Mouse (Mus musculus) limb, embryonic 15.5 days (tissue): ENCODE measurements at regions not wholly inside any gene's neighbourhood (a gene's known extent, or its start where the extent isn't known, plus 50 kb on each side); places are given as distances from the start of the nearest gene placed in this dataset.

Experiments used
- ATAC-seq: fragments of 200-750 bp; cut with Nextera tagmentation; 2 replicates; pipeline ENCODE4 v1.8.0; 2017; ENCODE audit warnings: low read depth, moderate TSS enrichment; ENCODE audit not compliant: insufficient number of reproducible peaks, low FRiP score, low TSS enrichment
- H3K27ac ChIP-seq: fragments of 300-500 bp; sonication (generic); 2 replicates; pipeline ENCODE4 v1.5.1; 2015; ENCODE audit warnings: moderate library complexity, mild to moderate bottlenecking, inconsistent platforms
- H3K27me3 ChIP-seq: fragments of 300-500 bp; sonication (generic); 2 replicates; pipeline ENCODE4 v1.6.1; 2015; ENCODE audit warnings: inconsistent platforms
- H3K36me3 ChIP-seq: fragments of 300-500 bp; sonication (generic); 2 replicates; pipeline ENCODE4 v1.6.1; 2015; ENCODE audit warnings: inconsistent platforms
- H3K4me1 ChIP-seq: fragments of 300-500 bp; sonication (generic); 2 replicates; pipeline ENCODE4 v1.6.1; 2015; ENCODE audit warnings: inconsistent platforms
- H3K4me2 ChIP-seq: fragments of 300-500 bp; sonication (generic); 2 replicates; pipeline ENCODE4 v1.6.1; 2015; ENCODE audit warnings: mild to moderate bottlenecking, inconsistent platforms
- H3K4me3 ChIP-seq: fragments of 300-500 bp; sonication (generic); 2 replicates; pipeline ENCODE4 v1.5.1; 2015; ENCODE audit warnings: mild to moderate bottlenecking, inconsistent platforms
- H3K9ac ChIP-seq: fragments of 300-500 bp; sonication (generic); 2 replicates; pipeline ENCODE4 v1.6.1; 2015; ENCODE audit warnings: inconsistent platforms
- H3K9me3 ChIP-seq: fragments of 300-500 bp; sonication (generic); 2 replicates; pipeline ENCODE4 v1.6.1; 2016; ENCODE audit warnings: inconsistent platforms
- WGBS: fragments of 180-500 bp; shearing (Covaris S2); methylation state at CpG from one replicate; pipeline ENCODE4 v1.1.7; 2015; 5-methylcytosine and 5-hydroxymethylcytosine counted together

GRCm38 (mm10) chr2:161470844-161471243 is 362.0 kb upstream of the Chd6 start:
- no peak overlapping the region for H3K27ac ChIP-seq
- H3K4me1 ChIP-seq = no peaks in the 10 kb centered on the region
- ATAC-seq = no peak
- H3K4me3 ChIP-seq = no peak overlapping the region
- H3K27me3 ChIP-seq = peaks cover 6% of the 10 kb centered on the region; the same call in 1 of the 2 replicates
- no peaks in the 10 kb centered on the region for H3K9me3 ChIP-seq
- WGBS = 80% methylated on average over 5 of the region's 5 CpGs
- no peak overlapping the region for H3K9ac ChIP-seq
- no peaks in the 10 kb centered on the region for H3K36me3 ChIP-seq
- H3K4me2 ChIP-seq = no peak overlapping the region

GRCm38 (mm10) chr2:161470025-161470424 is 361.1 kb upstream of the Chd6 start:
- H3K27ac ChIP-seq = no peak overlapping the region
- no peaks in the 10 kb centered on the region for H3K36me3 ChIP-seq
- H3K9ac ChIP-seq = no peak overlapping the region
- H3K27me3 ChIP-seq = peaks cover 6% of the 10 kb centered on the region; the same call in 1 of the 2 replicates
- WGBS = 26% methylated on average over 2 of the region's 2 CpGs
- H3K9me3 ChIP-seq = no peaks in the 10 kb centered on the region
- ATAC-seq = no peak
- no peak overlapping the region for H3K4me2 ChIP-seq
- H3K4me1 ChIP-seq = no peaks in the 10 kb centered on the region
- H3K4me3 ChIP-seq = no peak overlapping the region

GRCm38 (mm10) chr2:161467035-161467434 is 358.2 kb upstream of the Chd6 start:
- Histone ChIP-seq H3K4me1 (no peaks in the 10 kb centered on the region), H3K27ac (no peak overlapping the region), H3K4me3 (no peak overlapping the region), H3K4me2 (no peak overlapping the region), H3K9ac (no peak overlapping the region), H3K36me3 (no peaks in the 10 kb centered on the region), H3K27me3 (peaks cover 6% of the 10 kb centered on the region; the same call in 1 of the 2 replicates), H3K9me3 (0 out of 2 replicates have a peak, but pooled peaks cover 2% of the 10 kb centered on the region)
- no peak for ATAC-seq
- 16% methylated on average over 1 of the region's 1 CpGs for WGBS

- H3K36me3 ChIP-seq = no peaks in the 10 kb centered on the region
- 0 out of 2 replicates have a peak, but pooled peaks cover 3% of the 10 kb centered on the region for H3K9me3 ChIP-seq
- ATAC-seq = no peak
- WGBS = 90% methylated on average over 4 of the region's 4 CpGs
- no peaks in the 10 kb centered on the region for H3K4me1 ChIP-seq
- no peak overlapping the region for H3K4me3 ChIP-seq
- H3K4me2 ChIP-seq = no peak overlapping the region
- H3K27me3 ChIP-seq = no peaks in the 10 kb centered on the region
- H3K9ac ChIP-seq = no peak overlapping the region
- H3K27ac ChIP-seq = no peak overlapping the region
Observed at GRCm38 (mm10) chr2:161460600-161460999, 351.7 kb upstream of the Chd6 start.

GRCm38 (mm10) chr2:161454466-161454865 is 345.6 kb upstream of the Chd6 start:
- H3K4me1 ChIP-seq = no peaks in the 10 kb centered on the region
- WGBS = 59% methylated on average over 6 of the region's 6 CpGs
- ATAC-seq = no peak

GRCm38 (mm10) chr2:161433816-161434215 is 324.9 kb upstream of the Chd6 start:
- no peak for ATAC-seq
- 7% methylated on average over 9 of the region's 9 CpGs for WGBS

More at GRCm38 (mm10) chr2:161454466-161454865, 345.6 kb upstream of the Chd6 start:
- no peak overlapping the region for H3K9ac ChIP-seq
- H3K9me3 ChIP-seq = no peaks in the 10 kb centered on the region
- H3K27ac ChIP-seq = no peak overlapping the region
- no peak overlapping the region for H3K4me2 ChIP-seq
- no peaks in the 10 kb centered on the region for H3K36me3 ChIP-seq
- H3K4me3 ChIP-seq = no peak overlapping the region
- H3K27me3 ChIP-seq = no peaks in the 10 kb centered on the region

GRCm38 (mm10) chr2:161429294-161429693 is 320.4 kb upstream of the Chd6 start:
- ATAC-seq = no peak
- no peaks in the 10 kb centered on the region for H3K9me3 ChIP-seq
- no peak overlapping the region for H3K4me2 ChIP-seq
- H3K4me3 ChIP-seq = no peak overlapping the region
- H3K27ac ChIP-seq = no peak overlapping the region
- no peak overlapping the region for H3K9ac ChIP-seq
- no peaks in the 10 kb centered on the region for H3K36me3 ChIP-seq
- no peaks in the 10 kb centered on the region for H3K4me1 ChIP-seq
- no peaks in the 10 kb centered on the region for H3K27me3 ChIP-seq
- 44% methylated on average over 3 of the region's 3 CpGs for WGBS

More at GRCm38 (mm10) chr2:161433816-161434215, 324.9 kb upstream of the Chd6 start:
- no peaks in the 10 kb centered on the region for H3K27me3 ChIP-seq
- H3K4me1 ChIP-seq = no peaks in the 10 kb centered on the region
- no peak overlapping the region for H3K27ac ChIP-seq
- H3K4me3 ChIP-seq = no peak overlapping the region
- H3K9ac ChIP-seq = no peak overlapping the region
- no peaks in the 10 kb centered on the region for H3K36me3 ChIP-seq
- no peak overlapping the region for H3K4me2 ChIP-seq
- H3K9me3 ChIP-seq = no peaks in the 10 kb centered on the region

GRCm38 (mm10) chr2:161425587-161425986 is 316.7 kb upstream of the Chd6 start:
- WGBS = 34% methylated on average over 3 of the region's 3 CpGs
- no peaks in the 10 kb centered on the region for H3K27me3 ChIP-seq
- H3K9me3 ChIP-seq = no peaks in the 10 kb centered on the region
- H3K4me2 ChIP-seq = no peak overlapping the region
- no peak overlapping the region for H3K4me3 ChIP-seq
- no peak overlapping the region for H3K27ac ChIP-seq
- no peaks in the 10 kb centered on the region for H3K36me3 ChIP-seq
- no peak for ATAC-seq
- no peaks in the 10 kb centered on the region for H3K4me1 ChIP-seq
- no peak overlapping the region for H3K9ac ChIP-seq

GRCm38 (mm10) chr2:161418062-161418461 is 309.2 kb upstream of the Chd6 start:
- no peak for ATAC-seq
- no peaks in the 10 kb centered on the region for H3K4me1 ChIP-seq
- no peak overlapping the region for H3K4me3 ChIP-seq
- no peak overlapping the region for H3K9ac ChIP-seq
- H3K27me3 ChIP-seq = no peaks in the 10 kb centered on the region
- H3K27ac ChIP-seq = no peak overlapping the region
- WGBS = 78% methylated on average over 7 of the region's 7 CpGs
- H3K36me3 ChIP-seq = no peaks in the 10 kb centered on the region
- no peak overlapping the region for H3K4me2 ChIP-seq
- no peaks in the 10 kb centered on the region for H3K9me3 ChIP-seq

- H3K36me3 ChIP-seq = no peaks in the 10 kb centered on the region
- H3K4me1 ChIP-seq = no peaks in the 10 kb centered on the region
- WGBS = 68% methylated on average over 13 of the region's 13 CpGs
- no peaks in the 10 kb centered on the region for H3K27me3 ChIP-seq
- no peak overlapping the region for H3K4me3 ChIP-seq
- H3K9me3 ChIP-seq = no peaks in the 10 kb centered on the region
- no peak overlapping the region for H3K4me2 ChIP-seq
- no peak overlapping the region for H3K9ac ChIP-seq
- H3K27ac ChIP-seq = no peak overlapping the region
- ATAC-seq = no peak
Observed at GRCm38 (mm10) chr2:161416218-161416927, 307.5 kb upstream of the Chd6 start.

GRCm38 (mm10) chr2:161408306-161408705 is 299.4 kb upstream of the Chd6 start:
- Histone ChIP-seq H3K27ac (no peak overlapping the region), H3K36me3 (no peaks in the 10 kb centered on the region), H3K4me2 (no peak overlapping the region), H3K9ac (no peak overlapping the region), H3K9me3 (no peaks in the 10 kb centered on the region), H3K27me3 (no peaks in the 10 kb centered on the region), H3K4me1 (no peaks in the 10 kb centered on the region), H3K4me3 (no peak overlapping the region)
- 81% methylated on average over 1 of the region's 1 CpGs for WGBS
- ATAC-seq = no peak

- 41% methylated on average over 1 of the region's 1 CpGs for WGBS
- Histone ChIP-seq H3K4me2 (no peak overlapping the region), H3K4me3 (no peak overlapping the region), H3K27me3 (no peaks in the 10 kb centered on the region), H3K4me1 (no peaks in the 10 kb centered on the region), H3K9me3 (no peaks in the 10 kb centered on the region), H3K36me3 (no peaks in the 10 kb centered on the region), H3K27ac (no peak overlapping the region), H3K9ac (no peak overlapping the region)
- no peak for ATAC-seq
Observed at GRCm38 (mm10) chr2:161405847-161406384, 297.0 kb upstream of the Chd6 start.
